Mouse (Mus musculus) bone marrow macrophage, adult 2 months (primary cell): ENCODE data around the gene Mia2.

Experiments
- CTCF ChIP-seq: IDR thresholded peaks from 2 replicates; pipeline ENCODE4 v1.5.1; 2012; ENCODE audit warnings: low read depth, mild to moderate bottlenecking, low read length, moderate library complexity
- POLR2A ChIP-seq: IDR thresholded peaks from 2 replicates; pipeline ENCODE4 v1.6.1; 2012; ENCODE audit warnings: mild to moderate bottlenecking, low read depth, low read length, borderline replicate concordance

DNA sequence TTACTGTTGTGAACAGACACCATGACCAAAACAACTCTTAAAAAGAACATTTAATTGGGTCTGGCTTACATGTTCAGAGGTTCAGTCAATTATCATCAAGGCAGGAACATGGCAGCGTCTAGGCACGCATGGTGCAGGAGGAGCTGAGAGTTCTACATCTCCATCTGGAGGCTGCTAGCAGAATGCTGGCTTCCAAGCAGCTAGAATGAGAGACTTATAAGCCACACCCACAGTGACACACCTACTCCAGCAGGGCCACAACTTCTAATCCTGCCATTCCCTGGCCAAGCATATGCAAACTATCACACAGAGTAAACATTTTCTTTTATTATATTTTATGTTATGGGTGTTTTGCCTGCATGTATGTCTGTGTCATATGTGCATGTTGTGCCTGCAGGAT is 43.8 kb downstream of the Mia2 start:
- TF ChIP-seq CTCF = no peak
- TF ChIP-seq POLR2A = no peak
